Mouse (Mus musculus) adrenal gland, adult 18-20 months (tissue): ENCODE data around the gene Wdr77. TPM values are rescaled to one million over a fixed set of nuclear protein-coding genes. Genes with fewer than 3 reads are reported as not detected.
"Not testable (repeated sequence)": the region's sequence is repeated elsewhere in the genome, so short reads cannot be mapped to it uniquely, and the experiment has no call there.

Experiments
- DNase-seq, 2 experiments: peaks; one replicate each; pipeline ENCODE4 v3.0.0; 2021 to 2022; ENCODE audit warnings: low spot score in 2 of 2
- long read RNA-seq, 2 experiments: library from polyadenylated mRNA; stranded (forward); transcript quantifications; one replicate each; pipeline ENCODE4 v2.0.0; 2021
- total RNA-seq, 2 experiments: library from RNA; stranded (reverse); gene quantifications; 1 replicate in 1 of 2; 2 replicates in 1 of 2; pipeline ENCODE4 v1.2.3; 2021

The Wdr77 gene
- total RNA-seq: 10 to 100 TPM; 44.0 to 66.5 TPM
- long read RNA-seq, experiment 1, transcript Wdr77-201 (10 exons, 3,682 nt): major isoform, 40 of 54 reads
- long read RNA-seq, experiment 1, partial matches to known transcripts: 2 of 54 reads
- long read RNA-seq, experiment 1, other reads (novel, unspliced or antisense): 12 of 54 reads
- long read RNA-seq, experiment 2, transcript Wdr77-201 (10 exons, 3,682 nt): major isoform, 100 of 122 reads
- long read RNA-seq, experiment 2, partial matches to known transcripts: 10 of 122 reads
- long read RNA-seq, experiment 2, other reads (novel, unspliced or antisense): 12 of 122 reads

- peak; percentile 92 to 94 for DNase-seq
Observed at GRCm38 (mm10) chr3:105958974-105959580, at the start of gene Wdr77. Gene Wdr77, plus strand, starts transcription at chr3:105959369.

- no peak for DNase-seq
Observed at GRCm38 (mm10) chr3:105910519-105911190, 48.5 kb upstream of the Wdr77 start.

GRCm38 (mm10) chr3:105912097-105912880 is 46.9 kb upstream of the Wdr77 start:
- DNase-seq: no peak

GRCm38 (mm10) chr3:105913839-105914681 is 45.1 kb upstream of the Wdr77 start:
- DNase-seq: no peak

GRCm38 (mm10) chr3:105915281-105915680 is 43.9 kb upstream of the Wdr77 start:
- DNase-seq: no peak

GRCm38 (mm10) chr3:105916455-105916854 is 42.7 kb upstream of the Wdr77 start:
- DNase-seq: not testable (repeated sequence)

GRCm38 (mm10) chr3:105917656-105918354 is 41.4 kb upstream of the Wdr77 start:
- no peak for DNase-seq

- DNase-seq: no peak
Observed at GRCm38 (mm10) chr3:105918355-105918745, 40.8 kb upstream of the Wdr77 start.

GRCm38 (mm10) chr3:105920743-105921142 is 38.4 kb upstream of the Wdr77 start:
- not testable (repeated sequence) for DNase-seq

GRCm38 (mm10) chr3:105921959-105922358 is 37.2 kb upstream of the Wdr77 start:
- no peak for DNase-seq

GRCm38 (mm10) chr3:105924616-105925015 is 34.6 kb upstream of the Wdr77 start:
- DNase-seq: no peak

GRCm38 (mm10) chr3:105927561-105928194 is 31.5 kb upstream of the Wdr77 start:
- DNase-seq: no peak

GRCm38 (mm10) chr3:105928195-105928569 is 31.0 kb upstream of the Wdr77 start:
- DNase-seq: no peak

- no peak for DNase-seq
Observed at GRCm38 (mm10) chr3:105928781-105929180, 30.4 kb upstream of the Wdr77 start.

- DNase-seq: no peak
Observed at GRCm38 (mm10) chr3:105929821-105930220, 29.3 kb upstream of the Wdr77 start.

- DNase-seq: no peak
Observed at GRCm38 (mm10) chr3:105931095-105931494, 28.1 kb upstream of the Wdr77 start.

- DNase-seq: no peak
Observed at GRCm38 (mm10) chr3:105932240-105933071, 26.7 kb upstream of the Wdr77 start, which contains the start of gene I830077J02Rik. Gene I830077J02Rik, minus strand, starts transcription at chr3:105932664.

GRCm38 (mm10) chr3:105933926-105934325 is 25.2 kb upstream of the Wdr77 start:
- no peak for DNase-seq
